ENCODE assay signal across 11 mouse cellular contexts in the genomic region with DNA sequence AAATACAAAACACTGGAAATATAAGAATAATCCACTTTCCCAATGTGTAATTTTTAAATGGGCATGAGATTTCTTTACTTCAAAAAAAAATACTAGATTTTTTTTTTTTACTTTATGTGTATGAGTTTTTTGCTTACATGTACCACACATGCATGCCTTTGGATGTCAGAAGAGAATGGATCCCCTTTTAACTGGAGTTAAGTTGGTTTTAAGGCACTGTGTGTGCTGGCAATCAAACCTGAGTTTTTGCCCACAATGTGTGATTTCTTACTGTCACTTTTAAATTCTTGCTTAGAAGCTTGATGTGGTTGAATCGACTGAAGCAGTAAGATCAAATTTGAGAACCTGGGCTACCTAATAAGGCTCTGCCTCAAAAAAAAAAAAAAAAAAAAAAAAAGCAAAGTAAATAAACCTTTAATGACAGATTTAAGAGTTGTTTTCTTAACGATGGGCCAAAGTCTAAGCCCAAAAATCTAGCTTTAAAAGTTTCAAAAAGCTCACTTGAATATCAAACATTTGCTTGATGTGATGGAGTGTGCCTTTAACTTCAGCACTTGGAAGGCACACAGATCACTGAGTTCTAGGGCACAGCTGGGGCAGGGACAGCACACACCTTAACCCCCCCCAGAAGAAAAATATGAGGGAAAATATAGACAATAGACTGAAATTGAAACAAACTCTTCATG. TPM values are rescaled to one million over a fixed set of nuclear protein-coding genes. Genes with fewer than 3 reads are reported as not detected.
DNase-seq lines count a peak whose midpoint lies in the region; ATAC-seq and TF ChIP-seq lines count a peak whose summit lies in the region.
"Had no signal": no experiment of that assay in that cellular context is flagged by ENCODE, and none has a peak within 500 bp of the region (broad histone marks: within the 10 kb centered on the region; RNA-seq: fewer than 3 reads in every experiment).

No protein-coding gene starts in this region.

- H3K4me1 ChIP-seq in forebrain, embryonic 10.5 days, result peaks cover 44% of the 10 kb centered on the region
- H3K4me1 ChIP-seq in forebrain, embryonic 11.5 days (replicated peaks; ENCODE audit: control insufficient read depth, insufficient read depth, low read length), result no peaks in the 10 kb centered on the region; the same call in 1 of the 2 replicates
- H3K4me1 ChIP-seq in lung, embryonic 14.5 days (ENCODE audit: insufficient read depth), result peaks cover 5% of the 10 kb centered on the region
- H3K4me1 ChIP-seq in intestine, embryonic 14.5 days (replicated peaks; ENCODE audit: control insufficient read depth, insufficient read depth, low read length), result peaks cover 12% of the 10 kb centered on the region; the same call in 1 of the 2 replicates
- H3K4me1 ChIP-seq in midbrain, embryonic 14.5 days (ENCODE audit: control insufficient read depth, insufficient read depth, low read length), result peaks cover 20% of the 10 kb centered on the region

- H3K9me3 ChIP-seq in forebrain, embryonic 10.5 days, result no peaks in the 10 kb centered on the region
- no peaks in the 10 kb centered on the region for H3K9me3 ChIP-seq in forebrain, embryonic 11.5 days (ENCODE audit: control insufficient read depth, low read length)
- no peaks in the 10 kb centered on the region for H3K9me3 ChIP-seq in lung, embryonic 14.5 days (ENCODE audit: low read depth, low read length)
- no peaks in the 10 kb centered on the region for H3K9me3 ChIP-seq in intestine, embryonic 14.5 days (ENCODE audit: control insufficient read depth, low read length)
- H3K9me3 ChIP-seq in midbrain, embryonic 14.5 days (ENCODE audit: control insufficient read depth, low read length), result no peaks in the 10 kb centered on the region

- H3K36me3 ChIP-seq in forebrain, embryonic 10.5 days (replicated peaks), result peaks cover 29% of the 10 kb centered on the region
- no peaks in the 10 kb centered on the region for H3K36me3 ChIP-seq in forebrain, embryonic 11.5 days (ENCODE audit: control insufficient read depth, insufficient read depth, low read length)
- 0 out of 2 replicates have a peak, but pooled peaks cover 3% of the 10 kb centered on the region for H3K36me3 ChIP-seq in lung, embryonic 14.5 days (ENCODE audit: insufficient read depth)
- H3K36me3 ChIP-seq in intestine, embryonic 14.5 days (ENCODE audit: control insufficient read depth, insufficient read depth, low read length), result no peaks in the 10 kb centered on the region
- no peaks in the 10 kb centered on the region for H3K36me3 ChIP-seq in midbrain, embryonic 14.5 days (ENCODE audit: control insufficient read depth, insufficient read depth, low read length)

- H3K9ac ChIP-seq in forebrain, embryonic 11.5 days (ENCODE audit: low read length), result no peak overlapping the region
- no peak overlapping the region for H3K9ac ChIP-seq in lung, embryonic 14.5 days
- H3K9ac ChIP-seq in intestine, embryonic 14.5 days (ENCODE audit: low read length), result peak overlapping the region; percentile 20; the same call in 1 of the 2 replicates
- H3K9ac ChIP-seq in midbrain, embryonic 14.5 days (replicated peaks; ENCODE audit: low read length), result no peak overlapping the region

- H3K27me3 ChIP-seq in forebrain, embryonic 10.5 days (ENCODE audit: poor library complexity, severe bottlenecking), result no peaks in the 10 kb centered on the region
- no peaks in the 10 kb centered on the region for H3K27me3 ChIP-seq in forebrain, embryonic 11.5 days (ENCODE audit: control insufficient read depth, insufficient read depth, low read length)
- no peaks in the 10 kb centered on the region for H3K27me3 ChIP-seq in lung, embryonic 14.5 days (ENCODE audit: insufficient read depth, low read length)
- H3K27me3 ChIP-seq in intestine, embryonic 14.5 days (replicated peaks; ENCODE audit: control insufficient read depth, insufficient read depth, low read length), result no peaks in the 10 kb centered on the region
- H3K27me3 ChIP-seq in midbrain, embryonic 14.5 days (ENCODE audit: control insufficient read depth, insufficient read depth, low read length), result no peaks in the 10 kb centered on the region

- WGBS in forebrain, embryonic 10.5 days, result 81% methylated on average over 2 of the region's 2 CpGs
- 69% methylated on average over 2 of the region's 2 CpGs for WGBS in forebrain, embryonic 11.5 days
- 25% methylated on average over 2 of the region's 2 CpGs for WGBS in lung, embryonic 14.5 days
- WGBS in intestine, embryonic 14.5 days, result 41% methylated on average over 2 of the region's 2 CpGs
- 79% methylated on average over 2 of the region's 2 CpGs for WGBS in midbrain, embryonic 14.5 days

- no peak for DNase-seq in forebrain, embryonic 10.5 days (ENCODE audit: extremely low spot score, low spot score)
- no peak for DNase-seq in forebrain, embryonic 11.5 days (ENCODE audit: low spot score)
- DNase-seq in lung, embryonic 14.5 days, result no peak
- no peak for DNase-seq in lung, postnatal 4 days
- no peak for DNase-seq in intestine, embryonic 14.5 days (ENCODE audit: low spot score)
- DNase-seq in midbrain, embryonic 14.5 days, result no peak
- no peak for DNase-seq in right cerebral cortex, postnatal 36 days (ENCODE audit: low spot score in 2 of 2)
- DNase-seq in adipocyte (ENCODE audit: low spot score), result no peak
- DNase-seq: cerebellum, postnatal 14 days; gastrocnemius, postnatal 14 days; thymus, postnatal 4 days had no signal

- ATAC-seq in forebrain, embryonic 11.5 days (replicated peaks; ENCODE audit: low FRiP score), result no peak
- ATAC-seq in lung, embryonic 14.5 days (ENCODE audit: insufficient read depth), result no peak
- ATAC-seq in intestine, embryonic 14.5 days (replicated peaks; ENCODE audit: low FRiP score, low TSS enrichment, low read depth), result no peak
- ATAC-seq in midbrain, embryonic 14.5 days (ENCODE audit: low FRiP score, low TSS enrichment), result no peak

- H3K4me3 ChIP-seq in forebrain, embryonic 10.5 days, result peak overlapping the region; percentile 98
- no peak overlapping the region for H3K4me3 ChIP-seq in forebrain, embryonic 11.5 days (ENCODE audit: low read depth, low read length)
- peak overlapping the region; percentile 96 for H3K4me3 ChIP-seq in lung, embryonic 14.5 days (ENCODE audit: low read depth, low read length)
- H3K4me3 ChIP-seq in intestine, embryonic 14.5 days (ENCODE audit: low read depth, low read length), result peak overlapping the region; percentile 98
- H3K4me3 ChIP-seq in midbrain, embryonic 14.5 days (replicated peaks; ENCODE audit: low read depth, low read length), result no peak overlapping the region

- no peak overlapping the region for H3K4me2 ChIP-seq in forebrain, embryonic 11.5 days (ENCODE audit: low read depth, low read length, severe bottlenecking)
- peak overlapping the region; percentile 89 for H3K4me2 ChIP-seq in lung, embryonic 14.5 days
- H3K4me2 ChIP-seq in intestine, embryonic 14.5 days (ENCODE audit: low read length), result peak overlapping the region; percentile 93
- H3K4me2 ChIP-seq in midbrain, embryonic 14.5 days (ENCODE audit: low read length), result peak overlapping the region; percentile 69; the same call in 1 of the 2 replicates

- no peak for TF ChIP-seq CTCF in lung, embryonic 14.5 days (IDR thresholded peaks at IDR 0.05; ENCODE audit: low read depth)

- no peak overlapping the region for H3K27ac ChIP-seq in forebrain, embryonic 10.5 days
- H3K27ac ChIP-seq in forebrain, embryonic 11.5 days (ENCODE audit: low read depth, low read length), result no peak overlapping the region
- no peak overlapping the region for H3K27ac ChIP-seq in lung, embryonic 14.5 days (ENCODE audit: low read depth)
- no peak overlapping the region for H3K27ac ChIP-seq in intestine, embryonic 14.5 days (ENCODE audit: low read depth)
- H3K27ac ChIP-seq in midbrain, embryonic 14.5 days (replicated peaks; ENCODE audit: low read depth, low read length), result no peak overlapping the region

RNA-seq across cellular contexts. Expression of gene Eif3a, which starts 2.9 kb away (rescaled TPM):
- polyA plus RNA-seq in forebrain, embryonic 10.5 days (2016; fragmentation: Nextera tagmentation; extraction: Ambion mirVana), result 165 and 170 TPM in 2 replicates
- 178 and 179 TPM in 2 replicates for polyA plus RNA-seq in forebrain, embryonic 11.5 days (2014; fragmentation: Nextera tagmentation; extraction: Ambion mirVana)
- polyA plus RNA-seq in lung, embryonic 14.5 days (2014; fragmentation: Nextera tagmentation; extraction: Ambion mirVana), result 178 and 185 TPM in 2 replicates
- 168 and 181 TPM in 2 replicates for polyA plus RNA-seq in intestine, embryonic 14.5 days (2014; fragmentation: Nextera tagmentation; extraction: Ambion mirVana)
- 122 and 140 TPM in 2 replicates for polyA plus RNA-seq in midbrain, embryonic 14.5 days (2014; fragmentation: Nextera tagmentation; extraction: Ambion mirVana)

RNA-seq across cellular contexts. Expression of gene Fam45a, which starts 23.8 kb away (rescaled TPM):
- 26.2 and 27.9 TPM in 2 replicates for polyA plus RNA-seq in forebrain, embryonic 10.5 days (2016; fragmentation: Nextera tagmentation; extraction: Ambion mirVana)
- polyA plus RNA-seq in forebrain, embryonic 11.5 days (2014; fragmentation: Nextera tagmentation; extraction: Ambion mirVana), result 37.1 and 41.2 TPM in 2 replicates
- 31.0 and 31.3 TPM in 2 replicates for polyA plus RNA-seq in lung, embryonic 14.5 days (2014; fragmentation: Nextera tagmentation; extraction: Ambion mirVana)
- 29.8 and 30.1 TPM in 2 replicates for polyA plus RNA-seq in intestine, embryonic 14.5 days (2014; fragmentation: Nextera tagmentation; extraction: Ambion mirVana)
- 48.4 and 52.5 TPM in 2 replicates for polyA plus RNA-seq in midbrain, embryonic 14.5 days (2014; fragmentation: Nextera tagmentation; extraction: Ambion mirVana)

RNA-seq across cellular contexts. Expression of gene Nanos1, which starts 31.8 kb away (rescaled TPM):
- 1.4 and 1.6 TPM in 2 replicates for polyA plus RNA-seq in forebrain, embryonic 10.5 days (2016; fragmentation: Nextera tagmentation; extraction: Ambion mirVana)
- polyA plus RNA-seq in forebrain, embryonic 11.5 days (2014; fragmentation: Nextera tagmentation; extraction: Ambion mirVana), result 4.3 and 4.7 TPM in 2 replicates
- 1.6 and 1.7 TPM in 2 replicates for polyA plus RNA-seq in lung, embryonic 14.5 days (2014; fragmentation: Nextera tagmentation; extraction: Ambion mirVana)
- polyA plus RNA-seq in intestine, embryonic 14.5 days (2014; fragmentation: Nextera tagmentation; extraction: Ambion mirVana), result 1.2 and 1.5 TPM in 2 replicates
- polyA plus RNA-seq in midbrain, embryonic 14.5 days (2014; fragmentation: Nextera tagmentation; extraction: Ambion mirVana), result 23.0 and 30.5 TPM in 2 replicates

Comparison
In these comparisons a context has a peak if more than half of its experiments do, and no peak if none do; other contexts are left out.
1. H3K4me3 ChIP-seq: peak in forebrain, embryonic 10.5 days (single experiment), lung, embryonic 14.5 days (single experiment) and intestine, embryonic 14.5 days (single experiment); none in forebrain, embryonic 11.5 days (single experiment) and midbrain, embryonic 14.5 days (single experiment).